Mouse (Mus musculus): ENCODE results near the gene Zcchc12.

The Zcchc12 gene

DNA sequence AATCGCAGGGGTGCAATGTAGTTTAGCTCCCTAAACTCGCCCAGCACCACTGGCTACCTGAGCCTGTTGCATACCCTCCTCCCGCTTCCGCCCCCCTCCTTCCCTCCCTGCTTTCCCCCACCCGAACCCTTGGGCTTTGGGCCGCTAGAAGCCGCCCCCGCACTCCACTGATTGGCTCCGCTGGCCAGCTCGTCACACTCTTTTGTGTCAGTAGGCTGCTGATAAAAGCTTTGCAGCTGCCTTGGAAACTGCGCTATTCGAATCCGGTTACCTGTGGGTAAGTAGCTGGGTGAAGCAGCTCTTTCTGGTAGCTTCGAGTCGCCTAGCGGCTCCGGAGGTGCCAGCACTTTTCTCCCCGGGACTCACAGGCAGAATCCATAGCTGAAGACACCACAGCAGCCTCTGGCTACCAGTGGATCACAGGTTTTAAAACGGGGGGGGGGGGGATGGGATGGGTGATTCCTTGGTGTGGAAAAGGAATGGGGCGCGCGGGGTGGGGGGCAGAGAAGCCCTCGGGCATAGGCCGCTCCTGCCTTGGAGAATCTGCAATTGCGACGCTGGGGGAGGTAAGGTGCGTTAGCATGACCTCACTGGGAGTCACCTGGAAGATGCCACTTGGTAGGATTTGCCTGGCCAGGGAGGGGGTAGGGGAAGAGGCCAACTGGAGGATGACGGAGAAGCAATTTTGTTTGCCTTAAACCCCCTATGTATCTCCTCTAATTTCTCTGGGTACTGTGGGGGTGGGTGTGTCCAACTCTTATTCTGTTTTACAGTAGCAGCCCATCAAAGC lies at the start of gene Zcchc12:
Gene Zcchc12 (plus strand): TSS at position 169 of the 790 bp plus-strand sequence.
- peak; percentile 45 for DNase-seq (ENCODE audit: low spot score)

DNA sequence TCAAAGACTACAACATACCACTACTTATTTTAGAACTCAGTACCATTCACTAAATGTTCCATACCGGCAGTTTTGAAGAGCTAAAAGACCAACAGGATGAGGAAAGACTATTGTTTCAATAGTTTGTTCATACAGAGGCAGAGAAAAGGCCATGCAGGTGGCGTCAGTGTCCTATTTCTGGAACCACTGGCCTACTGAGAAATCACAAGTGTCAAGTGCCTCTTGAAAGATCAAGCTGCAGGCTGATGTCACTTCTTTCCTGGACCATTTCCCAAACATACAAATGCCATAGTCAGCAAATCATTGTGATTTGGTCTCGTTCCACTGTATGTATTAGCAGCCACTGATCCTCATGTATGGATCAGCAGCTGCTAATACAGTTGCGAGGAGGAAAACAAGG lies 49.0 kb upstream of the Zcchc12 start:
- DNase-seq (ENCODE audit: low spot score), result no peak

DNA sequence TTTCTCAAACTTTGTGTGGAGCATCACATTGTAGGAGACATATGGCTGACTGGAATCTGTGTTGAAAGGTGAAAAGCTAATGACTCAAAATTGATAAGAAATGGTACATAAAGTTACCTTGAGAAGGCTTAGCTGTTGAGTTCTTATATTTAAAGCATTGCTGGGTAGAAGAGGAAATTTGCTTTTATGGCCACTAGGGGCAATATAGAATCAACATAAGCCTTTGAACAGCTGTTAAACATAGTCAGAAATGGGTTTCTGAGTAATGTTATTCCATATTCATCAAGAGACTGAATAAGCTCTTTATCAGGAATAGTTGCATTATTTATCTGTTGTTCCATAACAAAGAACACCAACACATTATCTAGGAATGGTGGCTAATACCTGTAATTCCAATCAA lies 45.6 kb upstream of the Zcchc12 start:
- no peak for DNase-seq (ENCODE audit: low spot score)

DNA sequence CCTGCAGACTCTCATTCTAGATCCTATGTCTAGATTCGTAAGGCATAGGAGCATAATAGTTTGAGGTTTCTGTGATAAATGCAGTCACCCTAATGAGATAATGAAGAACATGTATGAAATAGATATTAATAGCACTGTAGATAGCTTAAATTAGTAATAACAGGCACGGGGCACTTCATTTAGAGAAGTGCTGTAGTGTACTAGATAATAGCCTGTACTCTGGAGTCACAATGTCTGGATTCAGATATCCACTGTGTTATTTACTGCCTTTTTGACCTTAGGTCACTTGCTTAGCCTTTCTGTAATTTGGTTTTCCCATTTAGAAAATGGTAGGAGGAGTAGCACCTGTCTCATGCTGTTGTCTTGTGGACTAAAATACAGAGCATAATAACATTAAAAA lies 39.0 kb upstream of the Zcchc12 start:
- DNase-seq (ENCODE audit: low spot score), result no peak

DNA sequence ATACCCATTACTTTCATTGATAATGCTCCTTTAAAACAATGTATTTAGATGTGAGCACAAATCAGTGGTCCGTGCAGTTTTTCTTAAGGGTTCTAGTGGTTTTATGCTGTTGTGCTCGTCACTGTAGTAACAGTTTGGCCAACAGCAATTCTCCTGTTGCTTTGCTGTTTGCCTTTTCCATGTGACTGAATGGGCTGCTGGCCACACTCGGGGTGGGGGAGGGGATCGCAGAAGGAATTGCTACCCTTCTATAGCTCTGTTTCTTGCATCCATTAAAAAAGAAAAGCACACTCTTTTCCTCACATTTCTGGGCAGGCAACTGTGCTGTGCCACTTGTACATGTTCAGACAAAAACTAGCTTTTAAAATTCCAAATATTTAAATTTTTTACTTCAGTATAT lies 34.1 kb upstream of the Zcchc12 start:
- no peak for DNase-seq (ENCODE audit: low spot score)

DNA sequence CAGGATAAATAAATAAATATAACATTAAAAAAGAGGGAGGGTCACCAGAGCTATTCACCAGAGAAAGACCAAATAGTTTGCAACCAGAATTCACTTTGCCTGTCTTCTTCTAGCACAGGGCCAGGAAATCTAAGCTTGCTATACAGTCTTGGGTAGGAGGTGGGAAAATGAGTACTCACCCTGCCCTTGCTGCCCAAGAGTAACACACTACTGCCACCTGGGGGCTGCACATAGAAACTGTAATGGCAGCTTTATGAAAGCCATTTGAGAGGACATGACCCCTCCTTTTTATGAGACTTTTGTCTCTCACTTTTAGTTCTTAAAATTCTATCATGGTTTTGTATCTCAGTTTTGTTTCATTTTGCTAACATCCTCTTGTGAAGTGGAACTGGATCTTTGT lies 12.1 kb upstream of the Zcchc12 start:
- peak; percentile 39 for DNase-seq (ENCODE audit: low spot score)

DNA sequence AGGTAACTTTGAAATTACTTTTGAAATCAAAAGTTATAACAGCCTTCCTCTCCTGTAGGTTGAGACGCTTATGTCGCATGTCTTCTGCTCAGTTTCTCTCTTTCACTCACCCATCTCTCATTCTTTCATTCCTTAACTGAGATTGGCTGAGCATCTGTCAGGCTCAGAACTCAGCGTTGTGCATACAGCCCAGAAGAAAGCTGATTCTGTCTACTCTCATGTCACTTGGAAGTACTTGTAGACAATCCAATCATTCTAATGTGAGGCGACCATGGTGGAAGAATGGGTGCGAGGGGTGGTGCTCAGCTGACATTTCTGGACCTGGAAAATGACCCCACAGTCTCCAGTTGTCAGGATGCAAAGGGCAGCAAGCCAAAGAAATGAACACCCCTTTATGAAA lies 9.7 kb upstream of the Zcchc12 start:
- no peak for DNase-seq (ENCODE audit: low spot score)

DNA sequence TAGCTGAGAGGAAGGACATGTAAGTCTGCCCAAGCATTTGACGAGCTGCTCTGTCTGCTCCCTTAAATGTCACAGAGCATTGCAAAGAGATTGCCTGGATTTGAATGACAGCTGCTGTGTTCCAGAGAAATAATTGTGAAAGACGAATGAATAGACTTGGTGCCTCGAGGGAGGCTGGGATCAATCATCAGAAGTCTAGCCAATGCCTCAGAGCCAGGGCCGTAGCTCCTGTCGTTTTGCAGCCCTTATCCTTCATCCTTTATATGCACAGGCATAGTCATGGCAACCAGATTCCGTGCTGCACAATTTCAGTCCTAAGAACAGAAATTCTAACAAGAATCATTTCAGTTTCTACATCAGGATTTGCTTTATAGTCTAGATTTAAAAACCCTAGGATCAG lies 9.3 kb upstream of the Zcchc12 start:
- DNase-seq (ENCODE audit: low spot score), result no peak

DNA sequence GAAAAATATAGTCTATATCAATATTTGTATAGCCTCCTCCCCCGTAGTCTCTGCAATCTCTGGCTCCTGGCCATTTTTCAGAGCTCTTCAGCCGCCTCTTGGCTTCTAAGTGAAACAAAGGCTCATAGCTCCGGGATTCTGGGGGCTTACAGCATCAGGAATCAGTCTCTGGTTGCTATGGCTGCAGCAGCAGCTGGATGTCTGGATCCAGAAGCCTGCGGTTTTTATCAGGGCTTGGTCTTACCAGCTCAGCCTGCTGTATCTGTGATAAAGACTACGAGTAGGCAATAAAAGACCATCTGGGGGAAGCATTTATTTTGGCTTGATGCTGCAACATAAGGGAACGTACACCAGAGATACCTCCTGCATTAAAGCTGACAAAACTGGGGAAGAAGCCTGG lies 1.8 kb upstream of the Zcchc12 start:
- no peak for DNase-seq (ENCODE audit: low spot score)

DNA sequence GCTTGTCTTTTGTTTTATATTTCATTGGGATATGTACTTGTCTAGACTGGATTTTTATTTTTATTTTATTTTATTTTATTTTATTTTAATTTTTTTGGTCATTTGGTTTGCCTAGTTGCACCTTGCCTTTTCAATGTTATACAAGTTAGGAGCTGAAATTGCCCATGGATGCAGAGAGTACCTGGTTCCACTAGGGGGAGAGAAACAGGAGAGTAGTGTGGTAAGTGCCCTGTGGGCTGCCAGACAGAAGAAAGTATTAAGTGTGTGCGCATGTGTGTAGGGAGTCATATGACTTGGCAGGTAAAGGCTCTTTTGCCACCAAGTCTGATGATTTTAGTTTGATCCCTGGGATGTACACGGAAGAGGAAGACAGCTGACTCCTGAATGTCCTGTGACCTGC lies 13.8 kb downstream of the Zcchc12 start:
- DNase-seq (ENCODE audit: low spot score), result no peak

DNA sequence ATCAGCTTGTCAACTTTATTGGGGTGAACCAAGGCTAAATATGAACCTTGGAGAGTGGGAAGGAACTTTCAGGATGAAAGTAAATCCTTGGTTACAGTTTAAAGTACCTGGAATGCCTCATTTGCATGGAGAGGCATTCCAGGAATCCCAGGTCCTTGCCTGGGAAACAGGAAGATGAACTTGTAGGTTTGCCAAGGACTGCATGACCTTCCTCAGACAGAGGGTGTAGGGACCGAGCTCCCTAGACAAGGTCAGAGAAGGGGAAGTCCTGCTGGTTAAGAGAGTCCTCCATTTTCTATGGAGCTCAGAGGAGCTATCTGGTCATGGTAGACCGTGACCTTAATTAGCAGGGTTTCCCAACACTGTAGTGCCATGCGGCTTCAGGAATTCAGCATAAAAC lies 15.5 kb downstream of the Zcchc12 start:
- no peak for DNase-seq (ENCODE audit: low spot score)

DNA sequence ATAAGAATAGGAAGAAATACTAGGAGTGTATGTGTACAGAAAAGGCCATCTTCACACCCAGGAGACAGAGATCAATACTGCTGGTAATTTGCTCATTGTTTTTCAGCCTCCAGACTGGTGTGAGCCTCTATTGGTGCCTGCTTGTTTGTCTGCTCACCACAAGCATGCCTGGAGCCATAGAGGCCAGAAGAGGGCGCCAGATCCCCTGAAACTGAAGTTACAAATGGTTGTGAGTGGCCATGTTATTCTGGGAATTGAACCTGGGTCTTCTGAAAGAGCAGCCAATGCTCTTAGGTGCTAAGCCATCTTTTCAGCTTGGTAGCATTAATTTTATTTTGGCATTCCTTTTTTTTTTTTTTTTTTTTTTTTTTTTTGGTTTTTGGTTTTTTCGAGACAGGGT lies 25.7 kb downstream of the Zcchc12 start:
- peak; percentile 0 for DNase-seq (ENCODE audit: low spot score)

DNA sequence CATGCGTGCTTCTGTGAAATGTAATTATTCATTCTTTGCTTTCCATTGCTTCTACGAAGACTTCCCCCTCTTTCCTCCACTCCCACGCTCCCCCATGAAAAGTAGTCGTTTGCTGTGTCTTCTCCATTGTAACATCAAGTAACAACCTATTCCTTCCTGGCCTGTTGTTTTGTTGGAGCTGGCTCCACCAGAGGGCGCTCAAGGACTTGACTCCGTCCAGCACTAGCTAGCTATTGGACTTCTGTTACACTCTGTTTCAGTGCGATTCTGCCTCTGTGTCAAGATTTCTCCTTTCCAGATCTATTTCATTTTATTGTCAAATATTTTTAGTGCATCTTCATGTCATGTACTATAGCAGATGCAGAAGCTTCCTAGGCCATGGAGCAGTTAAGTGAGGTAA lies 30.1 kb downstream of the Zcchc12 start:
- DNase-seq (ENCODE audit: low spot score), result peak; percentile 48

DNA sequence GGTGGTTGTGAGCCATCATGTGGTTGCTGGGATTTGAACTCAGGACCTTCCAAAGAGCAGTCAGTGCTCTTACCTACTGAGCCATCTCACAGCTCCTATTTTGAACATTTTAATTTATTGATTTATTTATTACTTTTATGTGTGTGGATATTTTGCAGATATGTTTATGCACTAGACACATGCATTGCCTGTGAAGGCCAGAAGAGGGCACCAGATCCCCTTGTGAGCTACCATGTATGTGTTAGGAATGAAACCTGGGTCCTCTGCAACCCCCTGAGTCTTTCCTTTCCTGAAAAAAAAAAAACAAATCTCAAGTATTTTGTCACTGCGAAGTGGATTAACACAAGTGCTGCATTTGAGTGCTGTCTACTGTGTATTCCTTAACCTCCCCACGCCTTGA lies 30.9 kb downstream of the Zcchc12 start:
- DNase-seq (ENCODE audit: low spot score), result peak; percentile 1

DNA sequence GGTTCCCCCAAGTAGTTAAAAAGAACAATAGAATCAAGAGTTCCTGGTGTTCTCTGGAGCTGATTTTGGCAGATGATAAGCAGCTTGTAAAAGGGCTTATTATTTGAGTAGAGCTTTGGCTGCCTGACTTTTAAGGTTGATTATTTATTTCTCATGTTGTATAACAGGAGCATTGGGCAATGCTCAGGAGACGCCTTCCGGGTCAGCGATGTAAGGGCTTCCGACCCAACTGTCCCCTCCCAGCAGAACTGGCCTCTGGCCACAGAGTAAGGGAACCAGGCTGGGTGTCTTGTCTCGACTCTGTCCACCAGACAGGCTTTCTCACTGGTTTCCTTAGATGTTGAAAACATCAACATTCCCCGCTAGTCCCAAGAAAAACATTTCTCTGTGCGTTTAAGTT lies 33.2 kb downstream of the Zcchc12 start:
- DNase-seq (ENCODE audit: low spot score), result no peak

DNA sequence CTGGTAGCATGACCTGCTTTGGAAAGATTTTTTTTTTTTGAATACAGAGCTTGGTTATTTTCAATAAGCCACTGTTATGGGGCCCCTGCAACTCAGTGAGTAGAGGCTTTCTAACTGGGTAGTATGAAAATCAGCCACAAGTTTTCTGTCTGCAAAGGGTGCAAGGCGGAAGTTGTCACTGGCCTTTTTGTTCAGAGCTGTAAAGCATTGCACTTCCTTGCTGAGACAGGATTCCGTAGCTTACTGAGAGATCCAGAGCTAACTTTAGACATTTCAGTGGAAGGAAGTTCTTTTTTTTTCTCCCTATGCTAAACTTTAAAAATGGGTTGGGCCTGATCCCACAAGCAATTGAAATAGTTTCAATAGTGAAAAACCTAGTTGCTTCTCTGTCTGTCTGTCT lies 33.6 kb downstream of the Zcchc12 start:
- no peak for DNase-seq (ENCODE audit: low spot score)

DNA sequence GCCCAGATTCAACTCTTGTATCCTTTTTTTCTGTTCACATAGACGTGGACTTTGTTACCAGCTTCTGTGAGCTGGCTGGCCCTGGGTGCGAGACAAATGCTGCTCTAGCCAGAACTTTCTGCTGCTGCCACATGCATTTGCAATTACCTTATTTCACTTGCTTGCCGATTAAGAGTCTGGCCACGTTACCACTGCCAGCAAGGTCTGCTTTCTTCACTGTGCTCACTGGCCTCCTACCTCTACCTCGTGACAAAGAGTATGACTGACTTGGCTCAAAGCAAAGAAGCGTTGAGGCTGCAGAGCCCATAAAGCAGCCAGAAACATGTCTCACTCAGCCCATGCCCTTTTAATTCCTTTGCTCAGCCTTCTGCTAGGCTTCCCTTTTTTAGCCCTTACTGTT lies 39.9 kb downstream of the Zcchc12 start:
- DNase-seq (ENCODE audit: low spot score), result no peak

All from T-cell, adult 2 months (primary cell).